Mouse (Mus musculus) left cerebral cortex, postnatal 14 days (tissue): ENCODE results near the gene Pygm. TPM values are rescaled to one million over a fixed set of nuclear protein-coding genes. Genes with fewer than 3 reads are reported as not detected.
A peak's percentile ranks its signal among the peaks of the same experiment; 100 is the strongest.

Experiments used
- DNase-seq, 2 experiments: peaks; one replicate each; pipeline ENCODE4 v3.0.0; 2021 to 2022; ENCODE audit warnings: low spot score in 2 of 2, mixed read lengths in 1 of 2
- intact Hi-C: fragments of 180-260 bp; cut with DNase I; formaldehyde crosslinking; loops from one replicate; pipeline ENCODE4 v1.15.1; 2025
- total RNA-seq, 2 experiments: library from RNA; stranded (reverse); gene quantifications; 2 replicates each; pipeline ENCODE4 v1.2.3; 2021

Gene Pygm
- total RNA-seq, 2 experiments from 2014 or later: 20.6 to 31.9 TPM

GRCm38 (mm10) chr19:6348717-6349116 lies 35.5 kb upstream of the Pygm start:
- intact Hi-C loops: no loop called here
- no peak for DNase-seq

GRCm38 (mm10) chr19:6349215-6349983 lies 34.8 kb upstream of the Pygm start:
- no peak for DNase-seq

GRCm38 (mm10) chr19:6351431-6352106 lies 32.6 kb upstream of the Pygm start:
- intact Hi-C loops: no loop called here
- no peak for DNase-seq

More at GRCm38 (mm10) chr19:6349215-6349983, 34.8 kb upstream of the Pygm start:
- intact Hi-C loops: no loop called here

DNA sequence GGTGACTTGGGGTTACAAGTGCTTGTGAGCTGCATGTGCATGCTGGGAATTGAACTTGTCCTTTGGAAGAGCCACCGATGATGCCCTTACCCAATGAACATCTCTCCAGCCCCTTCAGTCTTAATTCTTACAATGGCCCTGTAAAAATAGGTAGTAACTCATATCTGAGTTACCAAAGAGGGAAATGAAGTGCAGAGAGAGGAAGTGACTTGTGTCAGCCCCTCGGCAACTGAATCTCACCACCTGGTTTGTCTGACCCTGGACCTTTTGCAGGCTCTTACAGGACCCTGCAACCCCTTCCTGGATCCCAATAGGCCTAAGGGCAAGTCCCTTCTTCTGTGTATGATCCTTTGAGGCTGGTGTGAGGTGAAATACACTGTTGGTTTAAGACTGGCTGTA lies 32.1 kb upstream of the Pygm start:
- no peak for DNase-seq

DNA sequence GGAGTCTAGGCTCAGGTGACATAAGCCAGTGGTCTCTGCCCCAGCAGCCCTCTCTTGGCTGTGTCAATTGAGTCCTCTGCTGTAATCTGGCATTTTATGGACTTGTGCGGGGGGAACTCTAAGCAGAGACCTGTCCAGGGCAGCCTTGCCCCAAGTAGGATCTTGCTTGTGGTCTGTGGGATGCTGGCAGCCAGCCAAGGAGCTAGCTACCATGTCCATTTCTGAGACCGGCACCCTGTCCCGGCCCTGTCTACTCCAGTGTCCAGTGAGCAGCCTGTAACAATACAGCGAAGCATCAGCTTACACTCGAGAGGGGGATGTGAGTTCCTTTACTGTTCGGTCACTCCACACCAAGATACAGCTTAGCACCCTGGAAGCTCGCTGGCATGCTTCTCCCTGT lies 30.2 kb upstream of the Pygm start:
- intact Hi-C loops: no loop called here
- no peak for DNase-seq

More for the DNA sequence above, 32.1 kb upstream of the Pygm start:
- intact Hi-C loops: no loop called here

DNA sequence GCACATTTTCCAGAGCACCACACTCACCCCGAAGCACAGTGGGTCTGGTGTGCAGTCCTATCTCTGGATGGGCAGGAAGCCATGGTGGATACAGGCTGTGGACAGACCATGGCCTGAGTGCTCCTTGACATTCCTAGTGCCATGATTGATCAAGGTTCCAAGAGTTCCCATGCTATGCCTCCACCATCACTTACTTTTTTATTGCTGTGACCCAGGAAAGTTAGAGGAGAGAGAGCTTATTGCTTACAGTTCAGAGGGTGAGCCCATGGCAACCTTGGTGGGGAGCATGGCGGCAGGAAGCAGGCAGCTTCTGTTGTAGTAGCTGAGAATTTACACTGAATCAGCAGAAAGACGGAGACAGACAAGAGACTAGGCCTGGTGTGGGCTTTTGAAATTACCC lies 22.9 kb upstream of the Pygm start:
- intact Hi-C loops: no loop called here
- DNase-seq: no peak

GRCm38 (mm10) chr19:6363091-6363410 lies 21.1 kb upstream of the Pygm start:
- no peak for DNase-seq
- intact Hi-C loops: no loop called here

GRCm38 (mm10) chr19:6363411-6364240 lies 20.6 kb upstream of the Pygm start, which contains the start of gene Sf1:
Gene Sf1, plus strand, starts transcription at chr19:6363690.
- intact Hi-C loops: no loop called here
- peak; percentile 99 to 100 for DNase-seq

DNA sequence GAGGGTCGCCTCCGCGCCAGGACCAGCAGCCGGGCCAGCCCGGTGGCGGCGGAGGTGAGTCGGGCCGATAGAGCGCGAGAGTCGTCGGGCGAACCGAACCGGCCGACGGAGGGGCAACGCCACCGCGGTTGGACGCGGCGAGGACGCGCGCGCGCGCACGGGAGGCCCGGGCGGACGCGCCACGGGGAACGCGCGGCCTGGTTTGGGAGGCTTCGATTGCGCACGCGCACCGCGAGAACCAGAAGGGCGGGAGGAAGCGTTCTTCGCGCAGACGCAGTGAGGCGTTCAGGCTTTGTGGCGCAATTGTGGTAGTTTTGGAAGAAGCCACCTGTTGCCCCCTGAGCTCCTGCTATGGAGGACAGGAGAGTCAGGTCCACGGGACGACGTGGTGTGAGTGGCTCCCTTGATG lies 19.9 kb upstream of the Pygm start:
- peak; percentile 90 to 92 for DNase-seq
- intact Hi-C loops: no loop called here

- intact Hi-C loops: no loop called here
- DNase-seq: no peak
These were observed 19.4 kb upstream of the Pygm start for GRCm38 (mm10) chr19:6364842-6365241.

GRCm38 (mm10) chr19:6370175-6370574 lies 14.0 kb upstream of the Pygm start:
- intact Hi-C loops: no loop called here
- DNase-seq: no peak

- intact Hi-C loops: no loop called here
- DNase-seq: no peak
These were observed 11.8 kb upstream of the Pygm start for GRCm38 (mm10) chr19:6372433-6372832.

GRCm38 (mm10) chr19:6373539-6374400 lies 10.4 kb upstream of the Pygm start:
- intact Hi-C loops: no loop called here
- peak; percentile 86 to 87 for DNase-seq

DNA sequence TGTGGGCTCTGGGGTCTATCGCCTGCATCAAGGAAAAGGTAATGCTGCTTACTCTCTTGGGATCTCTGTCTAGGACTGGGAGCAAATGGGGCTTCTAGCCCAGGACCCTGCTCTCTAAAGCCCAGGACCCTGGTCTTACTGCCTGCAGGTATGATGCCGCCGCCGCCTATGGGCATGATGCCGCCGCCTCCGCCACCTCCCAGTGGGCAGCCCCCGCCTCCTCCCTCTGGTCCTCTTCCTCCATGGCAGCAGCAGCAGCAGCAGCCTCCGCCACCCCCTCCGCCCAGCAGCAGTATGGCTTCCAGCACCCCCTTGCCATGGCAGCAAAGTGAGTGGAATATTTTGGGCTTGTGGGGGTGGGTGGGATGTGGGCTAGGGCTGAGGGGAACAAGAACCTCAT lies 9.6 kb upstream of the Pygm start:
- intact Hi-C loops: no loop called here
- DNase-seq: no peak

- intact Hi-C loops: no loop called here
- no peak for DNase-seq
These were observed 8.6 kb upstream of the Pygm start for GRCm38 (mm10) chr19:6375423-6376254.

DNA sequence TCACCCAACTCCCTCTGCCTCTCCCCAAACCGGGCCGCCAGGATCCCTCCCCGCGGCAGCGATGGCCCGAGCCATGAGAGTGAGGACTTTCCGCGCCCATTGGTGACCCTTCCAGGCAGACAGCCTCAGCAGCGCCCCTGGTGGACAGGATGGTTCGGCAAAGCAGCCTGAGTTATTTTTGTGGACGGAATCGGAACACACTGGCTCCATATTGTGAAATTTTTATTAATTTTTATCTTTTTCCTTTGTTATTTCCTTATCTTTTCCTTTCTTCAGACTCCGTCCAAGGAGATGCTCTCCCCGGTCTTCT lies 8.0 kb upstream of the Pygm start:
- peak; percentile 56 to 69 for DNase-seq
- intact Hi-C loops: no loop called here

DNA sequence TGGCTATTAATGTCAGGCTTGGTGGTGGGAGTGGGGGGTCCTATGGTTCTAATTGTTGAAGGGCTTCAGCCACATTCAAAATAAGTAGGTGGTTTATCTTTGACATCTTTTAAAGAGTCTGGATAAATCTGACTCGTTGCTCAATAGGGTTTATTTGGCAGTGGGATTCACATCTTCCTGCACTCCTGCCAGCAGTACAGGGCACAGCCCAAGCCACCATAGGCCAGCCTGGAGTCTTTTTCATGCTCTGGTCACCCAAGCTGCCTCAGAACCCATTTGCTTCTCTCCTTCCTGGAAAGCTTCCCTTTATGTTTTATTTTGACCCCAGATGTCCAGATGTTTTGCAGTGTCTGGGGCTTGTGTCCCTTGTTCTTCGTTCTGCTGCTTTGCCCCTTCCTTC lies 7.6 kb upstream of the Pygm start:
- intact Hi-C loops: no loop called here
- DNase-seq: no peak

- no peak for DNase-seq
- intact Hi-C loops: no loop called here
These were observed 6.7 kb upstream of the Pygm start for GRCm38 (mm10) chr19:6377327-6378040.
